Mouse (Mus musculus) liver, embryonic 12.5 days (tissue): Measurements from ENCODE around the gene Foxp1. TPM values are rescaled to one million over a fixed set of nuclear protein-coding genes. Genes with fewer than 3 reads are reported as not detected.

ENCODE experiments used
- ATAC-seq: fragments of 200-750 bp; cut with Nextera tagmentation; 2 replicates; pipeline ENCODE4 v1.8.0; 2017; ENCODE audit warnings: moderate number of reproducible peaks, mild to moderate bottlenecking, moderate library complexity
- H3K27ac ChIP-seq: fragments of 300-500 bp; sonication (generic); 2 replicates; pipeline ENCODE4 v1.5.1; 2016; ENCODE audit warnings: mild to moderate bottlenecking
- H3K27me3 ChIP-seq: fragments of 300-500 bp; sonication (generic); replicated peaks from 2 replicates; pipeline ENCODE4 v1.6.1; 2016; ENCODE audit warnings: mild to moderate bottlenecking, moderate library complexity
- H3K36me3 ChIP-seq: fragments of 300-500 bp; sonication (generic); 2 replicates; pipeline ENCODE4 v1.6.1; 2016; ENCODE audit warnings: mild to moderate bottlenecking, moderate library complexity
- H3K4me1 ChIP-seq: fragments of 300-500 bp; sonication (generic); 2 replicates; pipeline ENCODE4 v1.6.1; 2016
- H3K4me2 ChIP-seq: fragments of 300-500 bp; sonication (generic); 2 replicates; pipeline ENCODE4 v1.6.1; 2016; ENCODE audit warnings: mild to moderate bottlenecking, moderate library complexity
- H3K4me3 ChIP-seq: fragments of 300-500 bp; sonication (generic); 2 replicates; pipeline ENCODE4 v1.5.1; 2016; ENCODE audit warnings: mild to moderate bottlenecking, moderate library complexity
- H3K9ac ChIP-seq: fragments of 300-500 bp; sonication (generic); 2 replicates; pipeline ENCODE4 v1.6.1; 2016; ENCODE audit warnings: mild to moderate bottlenecking, moderate library complexity
- H3K9me3 ChIP-seq: fragments of 300-500 bp; sonication (generic); replicated peaks from 2 replicates; pipeline ENCODE4 v1.6.1; 2016; ENCODE audit warnings: mild to moderate bottlenecking, moderate library complexity
- WGBS: fragments of 180-500 bp; shearing (Covaris S2); methylation state at CpG from one replicate; pipeline ENCODE4 v1.1.7; 2016; ENCODE audit not compliant: insufficient replicate concordance; 5-methylcytosine and 5-hydroxymethylcytosine counted together
- polyA plus RNA-seq: library from polyadenylated mRNA; unstranded; fragments of >200 nt; fragmentation: Nextera tagmentation; extraction: Ambion mirVana; gene quantifications from 2 replicates; pipeline ENCODE4 v1.2.1, GENCODE M21; 2016

Foxp1 gene
- polyA plus RNA-seq: 25.5 and 29.3 TPM in 2 replicates

- peaks cover 26% of the 10 kb centered on the region for H3K27me3 ChIP-seq
- ATAC-seq: peak; percentile 60
- WGBS: 1% methylated on average over 72 of the region's 72 CpGs
Measured at GRCm38 (mm10) chr6:99522359-99523108, at the start of gene Foxp1. Gene Foxp1, minus strand, starts transcription at chr6:99522721.

GRCm38 (mm10) chr6:99572071-99572470 lies 49.5 kb upstream of the Foxp1 start:
- Histone ChIP-seq H3K27ac (no peak overlapping the region), H3K27me3 (no peaks in the 10 kb centered on the region), H3K36me3 (no peaks in the 10 kb centered on the region), H3K4me3 (no peak overlapping the region), H3K9ac (no peak overlapping the region), H3K9me3 (no peaks in the 10 kb centered on the region), H3K4me2 (no peak overlapping the region), H3K4me1 (no peaks in the 10 kb centered on the region)
- 51% methylated on average over 5 of the region's 5 CpGs for WGBS
- no peak for ATAC-seq

More at GRCm38 (mm10) chr6:99522359-99523108, at the start of gene Foxp1:
- peak within 1 kb of the TSS; percentile 88 for H3K9ac ChIP-seq
- peak within 1 kb of the TSS; percentile 92 for H3K27ac ChIP-seq
- peak within 1 kb of the TSS; percentile 89 for H3K4me2 ChIP-seq
- peaks cover 5% of the 10 kb centered on the region for H3K9me3 ChIP-seq
- H3K4me1 ChIP-seq: peaks cover 18% of the 10 kb centered on the region
- peak within 1 kb of the TSS; percentile 78 for H3K4me3 ChIP-seq
- peaks cover 7% of the 10 kb centered on the region; the same call in 1 of the 2 replicates for H3K36me3 ChIP-seq

GRCm38 (mm10) chr6:99566921-99567320 lies 44.4 kb upstream of the Foxp1 start:
- WGBS: 63% methylated on average over 8 of the region's 8 CpGs
- Histone ChIP-seq H3K27ac (no peak overlapping the region), H3K4me2 (no peak overlapping the region), H3K9ac (no peak overlapping the region), H3K4me1 (no peaks in the 10 kb centered on the region), H3K4me3 (no peak overlapping the region), H3K9me3 (no peaks in the 10 kb centered on the region), H3K27me3 (no peaks in the 10 kb centered on the region), H3K36me3 (no peaks in the 10 kb centered on the region)
- ATAC-seq: no peak

GRCm38 (mm10) chr6:99564766-99565165 lies 42.2 kb upstream of the Foxp1 start:
- Histone ChIP-seq H3K4me2 (no peak overlapping the region), H3K9me3 (no peaks in the 10 kb centered on the region), H3K27me3 (no peaks in the 10 kb centered on the region), H3K36me3 (no peaks in the 10 kb centered on the region), H3K9ac (no peak overlapping the region), H3K4me1 (no peaks in the 10 kb centered on the region), H3K27ac (no peak overlapping the region), H3K4me3 (no peak overlapping the region)
- ATAC-seq: no peak
- WGBS: 69% methylated on average over 3 of the region's 3 CpGs

- Histone ChIP-seq H3K36me3 (no peaks in the 10 kb centered on the region), H3K4me2 (no peak overlapping the region), H3K4me1 (no peaks in the 10 kb centered on the region), H3K27ac (no peak overlapping the region), H3K9me3 (no peaks in the 10 kb centered on the region), H3K4me3 (no peak overlapping the region), H3K9ac (no peak overlapping the region), H3K27me3 (no peaks in the 10 kb centered on the region)
- WGBS: 55% methylated on average over 5 of the region's 5 CpGs
- no peak for ATAC-seq
Measured at GRCm38 (mm10) chr6:99556950-99557349, 34.4 kb upstream of the Foxp1 start.

- no peak overlapping the region for H3K9ac ChIP-seq
- no peaks in the 10 kb centered on the region for H3K9me3 ChIP-seq
- no peak overlapping the region for H3K4me3 ChIP-seq
- H3K27me3 ChIP-seq: no peaks in the 10 kb centered on the region
- no peak overlapping the region for H3K4me2 ChIP-seq
- no peaks in the 10 kb centered on the region for H3K4me1 ChIP-seq
- no peaks in the 10 kb centered on the region for H3K36me3 ChIP-seq
- ATAC-seq: no peak
- 48% methylated on average over 1 of the region's 1 CpGs for WGBS
- no peak overlapping the region for H3K27ac ChIP-seq
Measured at GRCm38 (mm10) chr6:99552816-99553215, 30.3 kb upstream of the Foxp1 start.

- Histone ChIP-seq H3K27ac (no peak overlapping the region), H3K9me3 (no peaks in the 10 kb centered on the region), H3K36me3 (no peaks in the 10 kb centered on the region), H3K27me3 (no peaks in the 10 kb centered on the region), H3K4me1 (no peaks in the 10 kb centered on the region), H3K9ac (no peak overlapping the region), H3K4me3 (no peak overlapping the region), H3K4me2 (no peak overlapping the region)
- no peak for ATAC-seq
- whole genome bisulfite sequencing: 57% methylated on average over 2 of the region's 2 CpGs
Measured at GRCm38 (mm10) chr6:99546416-99546815, 23.9 kb upstream of the Foxp1 start.

- ATAC-seq: no peak
- WGBS: 59% methylated on average over 6 of the region's 6 CpGs
- H3K36me3 ChIP-seq: no peaks in the 10 kb centered on the region
- H3K27me3 ChIP-seq: no peaks in the 10 kb centered on the region
- H3K4me2 ChIP-seq: no peak overlapping the region
- H3K9me3 ChIP-seq: no peaks in the 10 kb centered on the region
- no peak overlapping the region for H3K27ac ChIP-seq
- no peak overlapping the region for H3K9ac ChIP-seq
- H3K4me1 ChIP-seq: no peaks in the 10 kb centered on the region
- no peak overlapping the region for H3K4me3 ChIP-seq
Measured at GRCm38 (mm10) chr6:99545437-99545836, 22.9 kb upstream of the Foxp1 start.

GRCm38 (mm10) chr6:99541105-99541504 lies 18.6 kb upstream of the Foxp1 start:
- no peak for ATAC-seq
- 0 out of 2 replicates have a peak, but pooled peaks cover 4% of the 10 kb centered on the region for H3K4me1 ChIP-seq
- H3K27ac ChIP-seq: no peak overlapping the region
- H3K9ac ChIP-seq: no peak overlapping the region
- H3K9me3 ChIP-seq: no peaks in the 10 kb centered on the region
- no peaks in the 10 kb centered on the region for H3K36me3 ChIP-seq
- 49% methylated on average over 3 of the region's 3 CpGs for WGBS
- no peaks in the 10 kb centered on the region for H3K27me3 ChIP-seq
- no peak overlapping the region for H3K4me3 ChIP-seq
- H3K4me2 ChIP-seq: no peak overlapping the region

- 56% methylated on average over 6 of the region's 6 CpGs for WGBS
- H3K4me2 ChIP-seq: no peak overlapping the region
Measured at GRCm38 (mm10) chr6:99540653-99541052, 18.1 kb upstream of the Foxp1 start.

GRCm38 (mm10) chr6:99540146-99540545 lies 17.6 kb upstream of the Foxp1 start:
- Histone ChIP-seq H3K4me2 (no peak overlapping the region), H3K4me1 (0 out of 2 replicates have a peak, but pooled peaks cover 4% of the 10 kb centered on the region), H3K27me3 (no peaks in the 10 kb centered on the region), H3K9me3 (no peaks in the 10 kb centered on the region), H3K9ac (no peak overlapping the region), H3K27ac (no peak overlapping the region), H3K36me3 (no peaks in the 10 kb centered on the region), H3K4me3 (no peak overlapping the region)
- WGBS: 67% methylated on average over 5 of the region's 5 CpGs
- ATAC-seq: no peak

More at GRCm38 (mm10) chr6:99540653-99541052, 18.1 kb upstream of the Foxp1 start:
- Histone ChIP-seq H3K9me3 (no peaks in the 10 kb centered on the region), H3K4me1 (0 out of 2 replicates have a peak, but pooled peaks cover 4% of the 10 kb centered on the region), H3K4me3 (no peak overlapping the region), H3K27ac (no peak overlapping the region), H3K9ac (no peak overlapping the region), H3K36me3 (no peaks in the 10 kb centered on the region), H3K27me3 (no peaks in the 10 kb centered on the region)
- ATAC-seq: no peak

- H3K4me2 ChIP-seq: no peak overlapping the region
- H3K27ac ChIP-seq: no peak overlapping the region
- no peaks in the 10 kb centered on the region for H3K27me3 ChIP-seq
- H3K9ac ChIP-seq: no peak overlapping the region
- H3K9me3 ChIP-seq: no peaks in the 10 kb centered on the region
- no peak overlapping the region for H3K4me3 ChIP-seq
- no peak for ATAC-seq
- H3K36me3 ChIP-seq: no peaks in the 10 kb centered on the region
- 73% methylated on average over 17 of the region's 17 CpGs for WGBS
- 0 out of 2 replicates have a peak, but pooled peaks cover 4% of the 10 kb centered on the region for H3K4me1 ChIP-seq
Measured at GRCm38 (mm10) chr6:99538194-99538941, 15.8 kb upstream of the Foxp1 start.
